16 mouse cellular contexts compared by ENCODE assay signal in the genomic region with DNA sequence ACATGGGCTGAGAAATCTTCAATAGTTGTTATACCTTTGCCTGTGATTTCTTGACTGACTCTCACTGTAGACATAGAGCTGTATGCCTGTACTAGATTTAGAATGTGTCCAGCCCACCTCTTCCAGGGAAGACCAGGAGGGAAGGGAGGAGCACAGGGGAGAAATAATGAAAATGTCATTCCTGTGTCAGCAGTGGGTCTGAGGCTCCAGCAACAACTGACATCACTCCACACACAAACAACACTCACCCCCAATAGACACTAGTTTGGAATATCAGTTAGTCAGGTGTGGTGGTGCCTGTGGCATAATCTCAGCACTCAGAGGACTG.
A peak's percentile ranks its signal among the peaks of the same experiment; 100 is the strongest.
DNase-seq lines count a peak whose midpoint lies in the region; ATAC-seq and TF ChIP-seq lines count a peak whose summit lies in the region.
"Had no signal": no experiment of that assay in that cellular context is flagged by ENCODE, and none has a peak within 500 bp of the region (broad histone marks: within the 10 kb centered on the region; RNA-seq: fewer than 3 reads in every experiment).

No protein-coding gene starts in this region.

- H3K4me2 ChIP-seq in forebrain, embryonic 15.5 days (replicated peaks) = no peak overlapping the region
- no peak overlapping the region for H3K4me2 ChIP-seq in hindbrain, embryonic 15.5 days
- H3K4me2 ChIP-seq in midbrain, postnatal 0 days (ENCODE audit: low read depth, low read length, poor library complexity, severe bottlenecking) = no peak overlapping the region
- H3K4me2 ChIP-seq: heart, embryonic 11.5 days; limb, embryonic 13.5 days had no signal

- no peaks in the 10 kb centered on the region for H3K36me3 ChIP-seq in forebrain, embryonic 15.5 days
- H3K36me3 ChIP-seq in hindbrain, embryonic 15.5 days = no peaks in the 10 kb centered on the region
- H3K36me3 ChIP-seq in midbrain, postnatal 0 days (ENCODE audit: insufficient read depth, low read length) = no peaks in the 10 kb centered on the region
- H3K36me3 ChIP-seq: limb, embryonic 13.5 days had no signal

- peak; percentile 34; the same call in 1 of the 2 replicates for ATAC-seq in frontal cortex, adult (ENCODE audit: low TSS enrichment)
- ATAC-seq in forebrain, embryonic 15.5 days (replicated peaks) = no peak; the same call in 1 of the 2 replicates
- peak; percentile 65; the same call in 1 of the 2 replicates for ATAC-seq in hindbrain, embryonic 15.5 days (ENCODE audit: low FRiP score, low read depth)
- ATAC-seq in midbrain, postnatal 0 days (ENCODE audit: low FRiP score) = peak; percentile 35; the same call in 1 of the 2 replicates
- no peak for ATAC-seq in monocyte, adult 5-6 weeks (replicated peaks; ENCODE audit: insufficient number of reproducible peaks, low FRiP score, low TSS enrichment, poor library complexity, severe bottlenecking)
- ATAC-seq: intestine, postnatal 0 days had no signal

- no peak overlapping the region for H3K9ac ChIP-seq in forebrain, embryonic 15.5 days (replicated peaks)
- H3K9ac ChIP-seq in hindbrain, embryonic 15.5 days = no peak overlapping the region
- no peak overlapping the region for H3K9ac ChIP-seq in midbrain, postnatal 0 days (replicated peaks; ENCODE audit: low read length, poor library complexity, severe bottlenecking)
- H3K9ac ChIP-seq: limb, embryonic 13.5 days; liver, embryonic 14.5 days had no signal

- H3K27me3 ChIP-seq in forebrain, embryonic 15.5 days = no peaks in the 10 kb centered on the region
- H3K27me3 ChIP-seq in hindbrain, embryonic 15.5 days = no peaks in the 10 kb centered on the region
- H3K27me3 ChIP-seq in midbrain, postnatal 0 days (ENCODE audit: insufficient read depth, low read length) = no peaks in the 10 kb centered on the region
- H3K27me3 ChIP-seq: CH12.LX; limb, embryonic 13.5 days had no signal

- no peaks in the 10 kb centered on the region for H3K9me3 ChIP-seq in forebrain, embryonic 15.5 days
- no peaks in the 10 kb centered on the region for H3K9me3 ChIP-seq in hindbrain, embryonic 15.5 days
- no peaks in the 10 kb centered on the region for H3K9me3 ChIP-seq in midbrain, postnatal 0 days (ENCODE audit: low read length)
- H3K9me3 ChIP-seq: limb, embryonic 13.5 days had no signal

- peaks cover 33% of the 10 kb centered on the region for H3K4me1 ChIP-seq in forebrain, embryonic 15.5 days
- H3K4me1 ChIP-seq in hindbrain, embryonic 15.5 days (replicated peaks) = peaks cover 25% of the 10 kb centered on the region
- H3K4me1 ChIP-seq in midbrain, postnatal 0 days (ENCODE audit: insufficient read depth, low read length) = peaks cover 13% of the 10 kb centered on the region

- DNase-seq in frontal cortex, postnatal 36 days (ENCODE audit: low spot score in 2 of 2) = no peak
- DNase-seq in midbrain, postnatal 0 days (ENCODE audit: low spot score) = no peak
- DNase-seq in kidney, adult 8-10 months = no peak
- DNase-seq in yolk sac, embryonic 10.5 days (ENCODE audit: low spot score) = no peak
- DNase-seq: cerebellum, adult 9-11 months; gastrocnemius, postnatal 36 days had no signal

- H3K27ac ChIP-seq in forebrain, embryonic 15.5 days (replicated peaks) = peak overlapping the region; percentile 64; the same call in 1 of the 2 replicates
- H3K27ac ChIP-seq in hindbrain, embryonic 15.5 days (replicated peaks) = peak overlapping the region; percentile 60
- peak overlapping the region; percentile 13; the same call in 1 of the 2 replicates for H3K27ac ChIP-seq in midbrain, postnatal 0 days (ENCODE audit: low read depth, low read length)
- H3K27ac ChIP-seq: kidney, postnatal 0 days; limb, embryonic 13.5 days; liver, embryonic 14.5 days had no signal

- H3K4me3 ChIP-seq in forebrain, embryonic 15.5 days = no peak overlapping the region
- no peak overlapping the region for H3K4me3 ChIP-seq in hindbrain, embryonic 15.5 days
- no peak overlapping the region for H3K4me3 ChIP-seq in midbrain, postnatal 0 days (ENCODE audit: low read depth, low read length)
- H3K4me3 ChIP-seq: limb, embryonic 13.5 days had no signal

- TF ChIP-seq CTCF in midbrain, postnatal 0 days (IDR thresholded peaks at IDR 0.05) = no peak

Comparison
In these comparisons a context has a peak if more than half of its experiments do, and no peak if none do; other contexts are left out.
1. ATAC-seq: peak in frontal cortex, adult (single experiment), hindbrain, embryonic 15.5 days (single experiment) and midbrain, postnatal 0 days (single experiment); none in forebrain, embryonic 15.5 days (single experiment) and monocyte, adult 5-6 weeks (single experiment).
2. H3K27ac ChIP-seq: peak in every context shown above with its lines; median percentile 64 in forebrain, embryonic 15.5 days; 60 in hindbrain, embryonic 15.5 days; 13 in midbrain, postnatal 0 days.